Mouse (Mus musculus) cerebellum, adult 2 months (tissue): ENCODE measurements around the gene Rbm38.

Source experiments
- CTCF ChIP-seq: fragments of 200-500 bp; IDR thresholded peaks from 2 replicates; pipeline ENCODE4 v1.5.1; 2011; ENCODE audit warnings: low read depth, mild to moderate bottlenecking, control low read depth, low read length, moderate library complexity, borderline replicate concordance; ENCODE audit not compliant: insufficient read depth
- POLR2A ChIP-seq: fragments of 200-500 bp; IDR thresholded peaks from 2 replicates; pipeline ENCODE4 v1.6.1; 2011; ENCODE audit warnings: low read length, control low read depth, borderline replicate concordance; ENCODE audit not compliant: insufficient read depth

DNA sequence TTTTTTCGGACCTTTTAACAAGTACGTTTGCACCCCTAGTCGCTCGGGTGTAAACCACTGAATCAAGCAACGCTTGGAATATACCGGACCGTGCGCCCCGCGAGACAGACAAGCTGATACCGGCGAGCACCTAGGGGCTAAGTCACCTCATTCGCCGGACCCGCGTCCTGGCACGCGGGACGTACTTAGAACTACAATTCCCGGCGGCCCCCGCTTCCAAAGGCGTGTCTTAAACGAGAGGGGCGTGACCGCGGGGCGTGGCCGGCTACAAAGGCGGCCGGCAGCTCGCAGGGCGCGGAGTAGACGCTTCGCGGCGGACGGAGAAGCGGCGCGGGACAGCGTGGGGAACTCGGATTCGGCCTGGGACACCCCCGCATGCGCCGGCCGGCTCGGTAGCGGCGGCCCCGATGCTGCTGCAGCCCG is 1.3 kb downstream of the Rbm38 start:
- TF ChIP-seq CTCF (no peak), POLR2A (peak; percentile 87)
